17 mouse cellular contexts compared by ENCODE assay signal in the genomic region with DNA sequence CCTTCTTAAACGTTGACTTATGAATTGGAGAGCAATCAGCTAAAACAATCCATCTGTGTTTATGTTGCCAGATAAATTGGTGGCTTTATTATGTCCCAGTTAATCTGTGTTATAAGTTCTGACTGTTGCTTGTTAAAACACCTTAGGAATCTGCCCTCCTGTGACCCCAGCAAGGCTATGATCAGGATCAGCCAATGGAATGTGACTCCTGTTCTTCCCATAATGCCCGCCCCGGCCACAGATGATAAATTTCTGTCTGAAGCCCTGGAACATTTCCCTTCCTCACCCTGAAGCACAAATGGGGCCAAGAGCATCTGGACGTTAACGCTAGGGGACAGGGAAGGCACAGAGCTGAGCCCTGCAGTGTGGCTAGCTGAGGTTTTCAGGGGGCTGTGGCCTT. TPM values are rescaled to one million over a fixed set of nuclear protein-coding genes. Genes with fewer than 3 reads are reported as not detected.
DNase-seq lines count a peak whose midpoint lies in the region; ATAC-seq and TF ChIP-seq lines count a peak whose summit lies in the region.
"Had no signal": no experiment of that assay in that cellular context is flagged by ENCODE, and none has a peak within 500 bp of the region (broad histone marks: within the 10 kb centered on the region; RNA-seq: fewer than 3 reads in every experiment).

No protein-coding gene starts in this region.

- H3K4me3 ChIP-seq in limb, embryonic 10.5 days: no peak overlapping the region
- H3K4me3 ChIP-seq in midbrain, embryonic 15.5 days: no peak overlapping the region
- H3K4me3 ChIP-seq in lung, adult 2 months (replicated peaks; ENCODE audit: extremely low read depth, low read depth, low read length): no peak overlapping the region
- H3K4me3 ChIP-seq: forebrain, embryonic 15.5 days; hindbrain, embryonic 12.5 days; liver, embryonic 12.5 days; megakaryocyte, embryonic 14.5 days; myocyte had no signal

- peak overlapping the region; percentile 58 for H3K27ac ChIP-seq in limb, embryonic 10.5 days
- H3K27ac ChIP-seq in midbrain, embryonic 15.5 days: no peak overlapping the region
- H3K27ac ChIP-seq: forebrain, embryonic 15.5 days; hindbrain, embryonic 12.5 days; liver, embryonic 12.5 days had no signal

- WGBS in limb, embryonic 10.5 days: 8% methylated on average over 5 of the region's 5 CpGs
- 76% methylated on average over 5 of the region's 5 CpGs for WGBS in midbrain, embryonic 15.5 days
- 47% methylated on average over 5 of the region's 5 CpGs for WGBS in lung, adult 2 months

- peaks cover 12% of the 10 kb centered on the region; the same call in 1 of the 2 replicates for H3K36me3 ChIP-seq in limb, embryonic 10.5 days
- H3K36me3 ChIP-seq in midbrain, embryonic 15.5 days (replicated peaks): no peaks in the 10 kb centered on the region
- H3K36me3 ChIP-seq: forebrain, embryonic 15.5 days; hindbrain, embryonic 12.5 days; liver, embryonic 12.5 days had no signal

- no peak overlapping the region for H3K4me2 ChIP-seq in midbrain, embryonic 15.5 days
- H3K4me2 ChIP-seq: forebrain, embryonic 15.5 days; hindbrain, embryonic 12.5 days; liver, embryonic 12.5 days had no signal

- H3K4me1 ChIP-seq in limb, embryonic 10.5 days: peaks cover 78% of the 10 kb centered on the region
- peaks cover 17% of the 10 kb centered on the region for H3K4me1 ChIP-seq in midbrain, embryonic 15.5 days
- peaks cover 14% of the 10 kb centered on the region for H3K4me1 ChIP-seq in lung, adult 2 months (ENCODE audit: control insufficient read depth, insufficient read depth, low read length)

- no peak for TF ChIP-seq CTCF in lung, adult 2 months (IDR thresholded peaks at IDR 0.05; ENCODE audit: insufficient read depth, low read length)

- no peaks in the 10 kb centered on the region for H3K27me3 ChIP-seq in limb, embryonic 10.5 days (ENCODE audit: low read depth, poor library complexity, severe bottlenecking)
- no peaks in the 10 kb centered on the region for H3K27me3 ChIP-seq in midbrain, embryonic 15.5 days (replicated peaks)
- H3K27me3 ChIP-seq: forebrain, embryonic 15.5 days; hindbrain, embryonic 12.5 days; liver, embryonic 12.5 days; megakaryocyte, embryonic 14.5 days had no signal

- no peak for TF ChIP-seq POLR2A in lung, adult 2 months (IDR thresholded peaks at IDR 0.05; ENCODE audit: borderline replicate concordance, extremely low read depth, low read depth, low read length)

- peak; percentile 33 to 43 for DNase-seq in adrenal gland, postnatal 36 days
- no peak for DNase-seq in adrenal gland, adult 8-10 months
- DNase-seq in embryo, embryonic 10.5 days (ENCODE audit: low spot score): peak; percentile 63
- peak; percentile 34 to 53 for DNase-seq in kidney, adult 8-10 months
- peak; percentile 60 for DNase-seq in limb, embryonic 10.5 days (ENCODE audit: low spot score)
- DNase-seq in lung, adult 2 months: no peak
- no peak for DNase-seq in urinary bladder, postnatal 10 days (ENCODE audit: low spot score)
- DNase-seq: cerebellum, adult 9-11 months; gastrocnemius, postnatal 25 days; thymus, adult 2 months had no signal

- H3K9ac ChIP-seq in midbrain, embryonic 15.5 days: no peak overlapping the region
- H3K9ac ChIP-seq: forebrain, embryonic 15.5 days; hindbrain, embryonic 12.5 days; liver, embryonic 12.5 days had no signal

- no peak for ATAC-seq in midbrain, embryonic 15.5 days (replicated peaks)
- ATAC-seq: forebrain, embryonic 15.5 days; liver, embryonic 12.5 days; lung, postnatal 0 days had no signal

- H3K9me3 ChIP-seq in limb, embryonic 10.5 days (replicated peaks): no peaks in the 10 kb centered on the region
- no peaks in the 10 kb centered on the region for H3K9me3 ChIP-seq in midbrain, embryonic 15.5 days
- H3K9me3 ChIP-seq: forebrain, embryonic 15.5 days; hindbrain, embryonic 12.5 days; liver, embryonic 12.5 days; megakaryocyte, embryonic 14.5 days had no signal

RNA-seq across cellular contexts. Expression of a gene that starts 45.4 kb away (rescaled TPM):
- total RNA-seq in adrenal gland, postnatal 36 days (2021): 10 to 100 TPM; 32.0 to 38.0 TPM
- 10 to 100 TPM; 31.6 to 39.9 (median 37.2) TPM for total RNA-seq in adrenal gland, adult 8-10 months (2022)
- polyA plus RNA-seq in limb, embryonic 10.5 days (2016; fragmentation: Nextera tagmentation; extraction: Ambion mirVana): 8.3 and 9.3 TPM in 2 replicates
- 6.1 and 6.2 TPM in 2 replicates for polyA plus RNA-seq in midbrain, embryonic 15.5 days (2015; fragmentation: Nextera tagmentation; extraction: Ambion mirVana)
- polyA plus RNA-seq in lung, adult 2 months (2012; rRNA removed): 24.0 and 24.4 TPM in 2 replicates

Comparison
In these comparisons a context has a peak if more than half of its experiments do, and no peak if none do; other contexts are left out.
1. DNase-seq: peak in adrenal gland, postnatal 36 days (2 of 2), embryo, embryonic 10.5 days (single experiment), kidney, adult 8-10 months (2 of 2) and limb, embryonic 10.5 days (single experiment); none in adrenal gland, adult 8-10 months (single experiment), lung, adult 2 months (single experiment) and urinary bladder, postnatal 10 days (single experiment).